Mouse (Mus musculus): ENCODE data around the gene Gm8068. TPM values are rescaled to one million over a fixed set of nuclear protein-coding genes. Genes with fewer than 3 reads are reported as not detected.
"Not testable (repeated sequence)": the region's sequence is repeated elsewhere in the genome, so short reads cannot be mapped to it uniquely, and the experiment has no call there.

The Gm8068 gene
- total RNA-seq (2014; rRNA removed; ENCODE audit: low replicate concordance), result not detected in 2 replicates
- polyA plus RNA-seq (2015; fragmentation: Nextera tagmentation; extraction: Ambion mirVana), result not detected in 2 replicates

DNA sequence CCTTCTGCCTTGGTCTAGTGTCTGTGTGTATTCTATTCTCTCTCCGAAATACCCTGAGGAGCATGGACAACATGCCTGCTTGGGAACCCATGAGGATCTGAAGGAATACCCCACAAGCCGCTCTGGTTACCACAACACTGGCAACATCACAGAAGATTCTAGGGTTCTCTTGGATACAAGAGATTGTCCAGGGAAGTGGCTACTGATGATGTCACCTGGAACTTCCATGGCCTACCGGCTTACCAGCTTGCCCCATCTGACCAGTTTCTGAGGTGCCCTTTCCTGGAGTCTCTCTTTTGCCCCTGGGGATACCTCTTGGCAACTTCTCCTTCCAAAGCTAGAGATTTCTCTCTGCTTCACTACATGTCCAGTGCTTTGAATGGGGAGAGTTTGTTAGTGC lies at the start of gene Gm8068:
Gm8068 (minus strand) TSS at position 101 of the 400 bp plus-strand sequence.
- not testable (repeated sequence) for H3K27ac ChIP-seq (ENCODE audit: low read depth); ATAC-seq (ENCODE audit: insufficient read depth, low read depth); H3K27me3 ChIP-seq (ENCODE audit: control insufficient read depth, insufficient read depth, low read length); H3K9me3 ChIP-seq (replicated peaks; ENCODE audit: control insufficient read depth, low read length); H3K4me1 ChIP-seq (ENCODE audit: control insufficient read depth, insufficient read depth); H3K4me3 ChIP-seq (ENCODE audit: low read depth, low read length); H3K36me3 ChIP-seq (replicated peaks; ENCODE audit: control insufficient read depth, insufficient read depth, low read length); H3K4me2 ChIP-seq (ENCODE audit: low read depth, low read length); DNase-seq (ENCODE audit: low spot score); H3K9ac ChIP-seq (replicated peaks; ENCODE audit: low read depth, low read length)
- WGBS, result no CpG with 5 or more reads among the region's 3 CpGs

DNA sequence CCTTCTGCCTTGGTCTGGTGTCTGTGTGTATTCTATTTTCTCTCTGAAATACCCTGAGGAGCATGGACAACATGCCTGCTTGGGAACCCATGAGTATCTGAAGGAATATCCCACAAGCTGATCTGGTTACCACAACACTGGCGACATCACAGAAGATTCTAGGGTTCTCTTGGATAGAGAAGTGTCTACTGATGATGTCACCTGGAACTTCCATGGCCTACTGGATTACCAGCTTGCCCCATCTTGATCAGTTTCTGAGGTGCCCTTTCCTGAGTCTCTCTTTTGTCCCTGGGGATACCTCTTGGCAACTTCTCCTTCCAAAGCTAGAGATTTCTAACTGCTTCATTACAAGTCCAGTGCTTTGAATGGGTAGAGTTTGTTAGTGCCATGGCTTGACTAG lies 48.8 kb upstream of the Gm8068 start, which contains the start of gene Gm7929:
Gm7929 (minus strand) TSS at position 101 of the 400 bp plus-strand sequence.
- not testable (repeated sequence) for H3K27me3 ChIP-seq (ENCODE audit: control insufficient read depth, insufficient read depth, low read length); H3K9me3 ChIP-seq (replicated peaks; ENCODE audit: control insufficient read depth, low read length); H3K4me3 ChIP-seq (ENCODE audit: low read depth, low read length); H3K4me1 ChIP-seq (ENCODE audit: control insufficient read depth, insufficient read depth); H3K36me3 ChIP-seq (replicated peaks; ENCODE audit: control insufficient read depth, insufficient read depth, low read length); DNase-seq (ENCODE audit: low spot score); H3K9ac ChIP-seq (replicated peaks; ENCODE audit: low read depth, low read length); H3K27ac ChIP-seq (ENCODE audit: low read depth); ATAC-seq (ENCODE audit: insufficient read depth, low read depth); H3K4me2 ChIP-seq (ENCODE audit: low read depth, low read length)
- WGBS, result no CpG with 5 or more reads among the region's 1 CpGs

DNA sequence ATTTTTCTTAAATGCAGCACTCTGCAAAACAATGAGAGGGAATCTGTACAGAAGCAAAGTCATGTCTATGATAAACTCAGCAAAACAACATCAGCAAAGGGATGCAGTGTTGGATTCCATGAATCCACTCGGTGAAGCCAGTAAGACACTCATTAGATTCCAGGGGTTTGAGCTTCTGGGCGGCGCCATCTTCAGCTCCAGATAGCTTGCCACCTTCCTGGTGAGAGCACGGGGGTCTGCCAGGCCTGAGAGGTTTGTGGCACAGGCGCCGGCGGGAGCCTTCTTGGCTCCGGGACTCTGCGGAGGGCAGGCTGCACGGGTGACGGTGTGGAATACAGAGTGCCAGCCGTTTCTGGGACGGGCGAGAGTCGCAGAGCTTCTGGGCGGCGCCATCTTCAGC lies 21.8 kb upstream of the Gm8068 start:
- not testable (repeated sequence) for H3K4me1 ChIP-seq (ENCODE audit: control insufficient read depth, insufficient read depth); H3K36me3 ChIP-seq (replicated peaks; ENCODE audit: control insufficient read depth, insufficient read depth, low read length); H3K27ac ChIP-seq (ENCODE audit: low read depth); H3K4me2 ChIP-seq (ENCODE audit: low read depth, low read length); DNase-seq (ENCODE audit: low spot score); H3K9me3 ChIP-seq (replicated peaks; ENCODE audit: control insufficient read depth, low read length); ATAC-seq (ENCODE audit: insufficient read depth, low read depth); H3K4me3 ChIP-seq (ENCODE audit: low read depth, low read length); H3K27me3 ChIP-seq (ENCODE audit: control insufficient read depth, insufficient read depth, low read length); H3K9ac ChIP-seq (replicated peaks; ENCODE audit: low read depth, low read length)
- WGBS, result 57% methylated on average over 15 of the region's 17 CpGs

DNA sequence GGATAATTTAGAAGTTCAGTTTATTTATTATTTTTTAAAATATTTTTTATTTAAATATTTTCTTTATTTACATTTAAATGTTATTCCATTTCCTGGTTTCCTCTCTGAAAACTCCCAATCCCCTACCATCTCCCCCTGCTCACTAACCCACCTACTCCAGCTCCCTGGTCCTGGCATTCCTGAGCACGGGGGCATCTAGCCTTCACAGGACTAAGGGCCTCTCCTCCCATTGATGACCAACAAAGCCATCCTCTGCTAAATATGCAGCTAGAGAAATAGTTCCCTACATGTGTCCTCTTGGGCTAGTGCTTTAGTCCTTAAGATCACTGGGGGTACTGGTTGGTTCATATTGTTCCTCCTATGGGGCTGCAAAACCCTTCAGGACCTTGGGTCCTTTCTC lies 15.5 kb upstream of the Gm8068 start:
- ATAC-seq (ENCODE audit: insufficient read depth, low read depth), result not testable (repeated sequence)
- WGBS, result 79% methylated on average over 1 of the region's 1 CpGs

DNA sequence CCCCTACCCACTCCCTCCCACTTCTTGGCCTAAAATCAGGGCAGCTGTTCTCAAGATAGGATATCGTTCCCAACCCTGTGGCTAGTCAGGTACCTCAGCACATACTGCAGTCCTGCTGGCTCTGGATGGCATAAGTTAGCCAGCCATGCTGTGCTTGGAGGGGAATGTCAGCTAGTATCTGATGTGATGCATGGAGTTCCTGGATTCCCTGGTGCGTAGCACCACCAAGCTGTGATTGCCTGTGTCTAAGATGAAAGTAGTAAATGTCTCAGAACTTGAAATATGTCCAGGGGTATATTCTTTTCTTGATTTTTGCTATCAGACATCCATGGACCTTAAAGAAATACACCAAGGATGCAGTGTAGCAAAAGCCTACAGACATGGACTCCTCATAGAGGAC lies 53.5 kb downstream of the Gm8068 start:
- H3K36me3 ChIP-seq (replicated peaks; ENCODE audit: control insufficient read depth, insufficient read depth, low read length); ATAC-seq (ENCODE audit: insufficient read depth, low read depth); H3K4me3 ChIP-seq (ENCODE audit: low read depth, low read length); H3K4me2 ChIP-seq (ENCODE audit: low read depth, low read length); DNase-seq (ENCODE audit: low spot score); H3K9ac ChIP-seq (replicated peaks; ENCODE audit: low read depth, low read length); H3K4me1 ChIP-seq (ENCODE audit: control insufficient read depth, insufficient read depth); H3K27me3 ChIP-seq (ENCODE audit: control insufficient read depth, insufficient read depth, low read length); H3K27ac ChIP-seq (ENCODE audit: low read depth); H3K9me3 ChIP-seq (replicated peaks; ENCODE audit: control insufficient read depth, low read length): not testable (repeated sequence)
- 72% methylated on average over 2 of the region's 2 CpGs for WGBS

More for the DNA sequence above, 15.5 kb upstream of the Gm8068 start:
- not testable (repeated sequence) for H3K4me3 ChIP-seq (ENCODE audit: low read depth, low read length); H3K36me3 ChIP-seq (replicated peaks; ENCODE audit: control insufficient read depth, insufficient read depth, low read length); H3K4me2 ChIP-seq (ENCODE audit: low read depth, low read length); H3K9ac ChIP-seq (replicated peaks; ENCODE audit: low read depth, low read length); H3K4me1 ChIP-seq (ENCODE audit: control insufficient read depth, insufficient read depth); H3K27ac ChIP-seq (ENCODE audit: low read depth); DNase-seq (ENCODE audit: low spot score); H3K9me3 ChIP-seq (replicated peaks; ENCODE audit: control insufficient read depth, low read length); H3K27me3 ChIP-seq (ENCODE audit: control insufficient read depth, insufficient read depth, low read length)

Other genes with a start within 250 kb of the Gm8068 start
- gene Gm7954, start 248.4 kb downstream of the Gm8068 start, total RNA-seq (2014; rRNA removed; ENCODE audit: low replicate concordance), result not detected in 2 replicates
- gene Gm7954, start 248.4 kb downstream of the Gm8068 start, polyA plus RNA-seq (2015; fragmentation: Nextera tagmentation; extraction: Ambion mirVana), result not detected in 2 replicates
- not detected in 2 replicates for gene Gm3486, start 212.4 kb downstream of the Gm8068 start, total RNA-seq (2014; rRNA removed; ENCODE audit: low replicate concordance)
- gene Gm3486, start 212.4 kb downstream of the Gm8068 start, polyA plus RNA-seq (2015; fragmentation: Nextera tagmentation; extraction: Ambion mirVana), result not detected in 2 replicates
- gene Gm7970, start 146.3 kb downstream of the Gm8068 start, total RNA-seq (2014; rRNA removed; ENCODE audit: low replicate concordance), result not detected in 2 replicates
- not detected in 2 replicates for gene Gm7970, start 146.3 kb downstream of the Gm8068 start, polyA plus RNA-seq (2015; fragmentation: Nextera tagmentation; extraction: Ambion mirVana)
- not detected in 2 replicates for gene 1700049E17Rik2, start 128.7 kb downstream of the Gm8068 start, total RNA-seq (2014; rRNA removed; ENCODE audit: low replicate concordance)
- gene 1700049E17Rik2, start 128.7 kb downstream of the Gm8068 start, polyA plus RNA-seq (2015; fragmentation: Nextera tagmentation; extraction: Ambion mirVana), result not detected in 2 replicates
- gene Gm3072, start 77.3 kb downstream of the Gm8068 start, total RNA-seq (2014; rRNA removed; ENCODE audit: low replicate concordance), result not detected in 2 replicates
- not detected in 2 replicates for gene Gm3072, start 77.3 kb downstream of the Gm8068 start, polyA plus RNA-seq (2015; fragmentation: Nextera tagmentation; extraction: Ambion mirVana)
- not detected in 2 replicates for gene Gm3676, start 55.4 kb downstream of the Gm8068 start, total RNA-seq (2014; rRNA removed; ENCODE audit: low replicate concordance)
- not detected in 2 replicates for gene Gm3676, start 55.4 kb downstream of the Gm8068 start, polyA plus RNA-seq (2015; fragmentation: Nextera tagmentation; extraction: Ambion mirVana)
- not detected in 2 replicates for gene Gm7929, start 48.7 kb upstream of the Gm8068 start, total RNA-seq (2014; rRNA removed; ENCODE audit: low replicate concordance)
- not detected in 2 replicates for gene Gm7929, start 48.7 kb upstream of the Gm8068 start, polyA plus RNA-seq (2015; fragmentation: Nextera tagmentation; extraction: Ambion mirVana)
- not detected in 2 replicates for gene Gm47189, start 70.6 kb upstream of the Gm8068 start, total RNA-seq (2014; rRNA removed; ENCODE audit: low replicate concordance)
- not detected in 2 replicates for gene Gm47189, start 70.6 kb upstream of the Gm8068 start, polyA plus RNA-seq (2015; fragmentation: Nextera tagmentation; extraction: Ambion mirVana)
- not detected in 2 replicates for gene Gm7980, start 205.4 kb upstream of the Gm8068 start, total RNA-seq (2014; rRNA removed; ENCODE audit: low replicate concordance)
- gene Gm7980, start 205.4 kb upstream of the Gm8068 start, polyA plus RNA-seq (2015; fragmentation: Nextera tagmentation; extraction: Ambion mirVana), result not detected in 2 replicates
- gene 1700049E17Rik1, start 223.1 kb upstream of the Gm8068 start, total RNA-seq (2014; rRNA removed; ENCODE audit: low replicate concordance), result not detected in 2 replicates
- gene 1700049E17Rik1, start 223.1 kb upstream of the Gm8068 start, polyA plus RNA-seq (2015; fragmentation: Nextera tagmentation; extraction: Ambion mirVana), result not detected in 2 replicates
- gene 1700024B05Rik, start 242.1 kb upstream of the Gm8068 start, total RNA-seq (2014; rRNA removed; ENCODE audit: low replicate concordance), result not detected in 2 replicates
- not detected in 2 replicates for gene 1700024B05Rik, start 242.1 kb upstream of the Gm8068 start, polyA plus RNA-seq (2015; fragmentation: Nextera tagmentation; extraction: Ambion mirVana)

All from heart, postnatal 0 days (tissue).